Mouse (Mus musculus) Patski (cell line): ENCODE results near the gene Atp1b2. TPM values are rescaled to one million over a fixed set of nuclear protein-coding genes. Genes with fewer than 3 reads are reported as not detected.

Experiments used
- ATAC-seq: fragments of 100-300 bp; one replicate; pipeline ENCODE4 v1.8.0; 2021
- CTCF ChIA-PET: fragments of 350-600 bp; sonication (Branson Sonifier 250); formaldehyde crosslinking; loops from one replicate; lab custom pipeline; 2022; ENCODE audit warnings: inconsistent platforms; lab: Charles Lee
- POLR2A ChIA-PET: fragments of 350-600 bp; sonication (Branson Sonifier 250); formaldehyde crosslinking; loops from one replicate; lab custom pipeline; 2022; ENCODE audit warnings: antibody characterized with exemption, inconsistent platforms; lab: Charles Lee
- DNase-seq: peaks from one replicate; pipeline ENCODE4 v3.0.0-alpha.2; 2011; ENCODE audit warnings: low read depth, low spot score
- H3K27me3 ChIP-seq: fragments of 371-371 bp; one replicate; pipeline ENCODE4 v1.5.1; 2021
- CTCF ChIP-seq: fragments of 100-300 bp; IDR thresholded peaks from one replicate; pipeline ENCODE4 v1.5.1; 2021
- in situ Hi-C: fragments of 300-500 bp; cut with MboI; formaldehyde crosslinking; loops from 3 replicates; pipeline ENCODE4 v1.11.1; 2018; ENCODE audit warnings: low pct_unique_long_range_greater_than_20kb, mixed read lengths
- polyA plus RNA-seq: library from polyadenylated mRNA; unstranded; gene quantifications from one replicate; pipeline ENCODE4 v1.2.3, GENCODE M21; 2021

Atp1b2 gene
- polyA plus RNA-seq, 1 experiment from 2014 or later, result 0.80 TPM

DNA sequence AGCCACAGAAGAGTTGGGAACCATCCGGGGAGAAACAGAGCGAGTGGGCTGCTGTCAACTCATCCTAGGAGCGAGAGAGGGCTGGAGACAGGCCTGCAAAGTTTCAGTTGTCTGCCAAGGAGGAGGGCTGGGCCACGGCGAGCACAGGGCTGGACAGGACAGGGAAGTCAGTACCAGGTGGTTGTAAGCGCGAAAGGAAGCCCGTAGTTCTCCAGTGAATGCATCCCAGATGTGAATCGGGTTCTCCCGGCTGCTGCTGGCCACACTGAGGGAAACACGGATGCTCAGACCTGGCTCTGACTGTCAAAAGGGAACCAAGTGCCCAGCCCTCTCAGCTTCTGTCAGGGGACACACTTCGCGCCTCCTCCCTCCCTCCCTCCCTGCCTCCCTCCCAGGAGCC lies 42.4 kb downstream of the Atp1b2 start:
- POLR2A ChIA-PET, result no interaction called here
- no peaks in the 10 kb centered on the region for H3K27me3 ChIP-seq
- TF ChIP-seq CTCF, result no peak
- ATAC-seq, result no peak
- CTCF ChIA-PET, result no interaction called here
- in situ Hi-C loops, result no loop called here
- DNase-seq, result no peak

DNA sequence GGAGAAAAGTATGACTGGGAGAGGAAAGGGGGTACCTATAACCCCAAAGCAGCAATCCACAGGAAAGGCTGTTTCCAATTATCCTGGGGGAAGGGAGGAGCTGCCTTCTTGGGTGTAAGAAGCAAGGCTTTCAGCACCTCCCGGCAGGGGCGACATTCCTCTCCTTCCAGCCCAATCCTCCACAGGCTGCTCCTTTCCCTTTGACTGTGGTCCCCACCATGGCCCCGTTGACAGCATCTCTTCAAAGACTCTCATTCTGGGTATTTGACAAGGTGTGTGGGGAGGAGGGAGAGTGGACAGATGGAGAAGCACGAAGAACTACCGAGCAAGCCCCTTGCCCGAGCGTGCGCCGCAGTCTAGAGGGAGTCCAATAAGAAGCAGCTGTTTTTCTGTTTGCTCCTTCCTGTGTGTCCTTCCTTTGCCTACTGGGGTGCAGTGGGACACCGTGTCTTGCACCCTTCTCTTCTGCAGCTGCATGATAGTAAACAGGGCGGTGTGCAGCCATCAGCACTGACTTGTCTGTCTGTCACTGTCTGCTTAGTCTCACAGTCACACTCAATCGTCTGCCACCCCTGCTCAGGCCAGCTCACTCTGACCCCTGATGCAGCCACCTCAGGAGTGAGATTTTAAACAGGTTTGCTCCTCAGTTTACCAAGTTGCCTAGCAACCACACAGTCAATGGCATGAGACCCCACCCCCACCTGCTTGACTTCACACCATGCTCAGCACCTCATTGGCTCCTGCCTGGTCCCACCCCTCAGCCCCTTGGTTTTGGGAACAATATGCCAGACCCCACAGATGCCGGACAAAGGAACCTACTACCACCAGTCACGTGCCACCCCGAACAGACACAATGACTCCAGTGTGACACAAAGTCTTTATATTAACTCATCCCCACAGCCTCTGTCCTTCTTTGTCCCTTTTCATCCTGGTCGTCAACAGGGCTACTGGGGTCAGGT lies 44.6 kb downstream of the Atp1b2 start:
- TF ChIP-seq CTCF, result no peak
- in situ Hi-C loops, result no loop called here
- ATAC-seq, result no peak
- H3K27me3 ChIP-seq, result no peaks in the 10 kb centered on the region
- ChIA-PET POLR2A (interaction anchor here (0.6 kb wide), 1 partner anchor 22 kb away, joined by 4 read pairs; no protein-coding TSS in a partner anchor), CTCF (interaction anchor here (1.2 kb wide), 1 partner anchor 14 kb away, joined by 3 read pairs; no protein-coding TSS in a partner anchor)
- no peak for DNase-seq

DNA sequence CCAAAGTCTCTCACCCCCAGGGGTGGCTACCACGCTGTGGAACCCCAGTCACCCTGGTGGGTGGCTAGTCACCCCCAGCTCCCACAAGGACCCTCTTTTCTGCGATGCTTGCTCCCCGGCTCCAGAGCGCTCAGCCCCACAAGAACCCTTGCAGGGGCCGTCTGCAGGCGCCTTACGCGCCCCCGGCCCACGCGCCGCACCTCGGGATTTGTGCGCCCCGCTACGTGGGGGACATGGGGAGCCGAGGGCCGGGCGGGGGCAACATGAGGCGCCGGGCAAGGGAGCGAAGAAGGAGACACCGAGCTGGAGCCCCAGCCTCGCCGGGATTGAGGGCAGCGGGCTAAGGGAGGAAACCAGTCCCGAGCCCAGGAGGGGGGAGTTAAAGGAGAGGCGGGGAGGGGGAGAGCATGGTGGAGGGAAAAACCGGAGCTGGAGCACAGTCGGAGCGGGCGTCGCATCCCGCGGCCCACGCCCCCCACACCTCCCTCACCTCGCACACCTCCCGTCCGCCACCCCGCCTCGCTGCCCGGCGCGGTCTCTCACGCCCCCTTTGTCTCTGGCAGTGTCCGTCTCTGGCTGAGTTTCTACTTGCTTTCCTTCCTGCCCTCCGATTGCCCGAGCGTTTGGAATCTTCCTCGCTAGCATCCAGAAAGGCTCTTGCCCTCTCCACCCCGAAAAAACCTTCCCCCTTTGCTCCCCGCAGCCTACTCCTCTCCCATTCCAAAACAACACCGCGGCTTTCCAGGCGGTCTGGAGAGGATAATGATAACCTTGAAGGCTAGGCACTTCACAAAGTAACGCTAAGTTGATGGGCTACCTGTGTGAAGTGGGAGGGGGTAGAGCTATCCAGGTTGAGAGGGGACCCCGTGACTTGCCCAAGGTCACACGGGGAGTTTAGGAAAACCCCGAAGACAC lies 45.6 kb downstream of the Atp1b2 start, which contains the start of gene Efnb3:
Gene Efnb3 (minus strand): TSS at position 355 of the 915 bp plus-strand sequence.
- POLR2A ChIA-PET, result no interaction called here
- DNase-seq, result no peak
- CTCF ChIA-PET, result interaction anchor here (1.2 kb wide), 1 partner anchor 13 kb away, joined by 3 read pairs; no protein-coding TSS in a partner anchor
- no peak for ATAC-seq
- in situ Hi-C loops, result no loop called here
- no peaks in the 10 kb centered on the region for H3K27me3 ChIP-seq
- TF ChIP-seq CTCF, result no peak

DNA sequence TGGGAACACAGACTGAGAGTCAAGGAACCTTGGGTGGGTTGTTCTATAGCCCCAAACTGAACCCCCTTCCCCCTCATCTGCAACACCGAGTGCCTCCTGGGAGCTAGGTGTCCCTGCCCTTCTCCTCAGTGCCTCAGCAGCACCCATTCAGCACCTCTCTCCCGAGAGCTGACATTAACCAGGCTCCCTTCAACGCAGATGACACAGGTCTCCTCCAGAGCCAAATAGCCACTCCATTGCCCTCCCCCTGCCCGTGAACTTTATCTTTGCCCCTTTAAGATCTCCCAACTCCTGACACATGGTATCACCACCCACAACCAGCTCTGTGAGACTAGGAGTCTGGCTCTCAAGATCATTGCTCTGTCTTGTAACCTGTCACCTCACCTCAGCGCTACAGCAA lies 46.6 kb downstream of the Atp1b2 start:
- H3K27me3 ChIP-seq, result no peaks in the 10 kb centered on the region
- TF ChIP-seq CTCF, result no peak
- in situ Hi-C loops, result no loop called here
- DNase-seq (no peak), ATAC-seq (no peak)
- CTCF ChIA-PET, result interaction anchor here (0.7 kb wide), 1 partner anchor 12 kb away, joined by 3 read pairs; no protein-coding TSS in a partner anchor
- POLR2A ChIA-PET, result no interaction called here

DNA sequence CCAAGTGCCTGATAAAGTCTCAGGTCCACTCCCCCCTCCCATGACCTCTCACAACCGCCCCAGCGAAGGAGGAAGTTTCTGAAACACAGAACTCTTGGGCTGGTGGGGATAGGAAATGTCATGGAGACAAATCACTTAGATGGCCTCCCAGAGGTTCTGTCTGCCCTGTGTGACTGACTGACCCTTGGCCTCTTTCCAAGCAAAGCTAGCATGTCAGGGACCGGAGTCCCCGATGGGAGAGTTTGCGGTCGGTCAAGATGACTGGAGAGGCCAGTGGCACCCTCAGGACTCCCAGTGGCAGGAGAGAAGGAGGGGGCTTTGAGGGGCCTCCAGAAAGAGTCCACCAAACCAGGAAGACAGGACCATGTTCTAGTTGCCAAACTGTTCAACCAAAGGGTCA lies 47.0 kb downstream of the Atp1b2 start:
- ChIA-PET POLR2A (no interaction called here), CTCF (interaction anchor here (0.7 kb wide), 1 partner anchor 11 kb away, joined by 3 read pairs; no protein-coding TSS in a partner anchor)
- H3K27me3 ChIP-seq, result no peaks in the 10 kb centered on the region
- no peak for TF ChIP-seq CTCF
- no peak for DNase-seq
- ATAC-seq, result no peak
- in situ Hi-C loops, result no loop called here

DNA sequence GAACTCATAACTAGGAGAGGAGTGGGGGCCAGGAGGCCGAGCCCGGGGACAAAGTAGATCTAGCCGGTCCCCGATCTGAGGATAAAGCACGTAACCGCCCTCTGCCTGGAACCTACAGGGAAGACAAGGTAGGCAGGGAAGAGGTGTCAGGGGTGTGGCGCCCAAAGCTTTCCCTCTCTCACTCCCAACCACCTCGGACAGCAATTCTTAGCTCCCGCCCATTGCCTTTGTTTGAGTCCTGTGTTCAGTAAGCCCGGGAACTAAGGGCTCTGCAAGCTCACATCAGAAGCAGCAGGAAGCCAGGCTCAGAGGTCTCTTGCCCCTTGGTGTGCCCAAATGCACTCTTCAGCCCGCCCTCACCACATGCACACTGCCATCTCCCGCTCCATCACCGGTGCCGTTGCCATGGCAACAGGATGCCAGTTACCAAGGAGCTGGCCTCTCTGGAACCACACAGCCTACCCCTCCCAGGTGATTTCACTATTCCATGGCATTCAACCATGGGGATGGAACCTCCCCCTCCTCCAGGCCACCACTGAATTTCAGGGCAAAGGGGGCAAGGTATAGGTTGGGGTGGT lies 48.3 kb downstream of the Atp1b2 start:
- ChIA-PET POLR2A (no interaction called here), CTCF (interaction anchor here (0.7 kb wide), 1 partner anchor 10 kb away, joined by 4 read pairs; no protein-coding TSS in a partner anchor)
- no peaks in the 10 kb centered on the region for H3K27me3 ChIP-seq
- ATAC-seq (no peak), DNase-seq (no peak)
- TF ChIP-seq CTCF, result no peak
- in situ Hi-C loops, result no loop called here

DNA sequence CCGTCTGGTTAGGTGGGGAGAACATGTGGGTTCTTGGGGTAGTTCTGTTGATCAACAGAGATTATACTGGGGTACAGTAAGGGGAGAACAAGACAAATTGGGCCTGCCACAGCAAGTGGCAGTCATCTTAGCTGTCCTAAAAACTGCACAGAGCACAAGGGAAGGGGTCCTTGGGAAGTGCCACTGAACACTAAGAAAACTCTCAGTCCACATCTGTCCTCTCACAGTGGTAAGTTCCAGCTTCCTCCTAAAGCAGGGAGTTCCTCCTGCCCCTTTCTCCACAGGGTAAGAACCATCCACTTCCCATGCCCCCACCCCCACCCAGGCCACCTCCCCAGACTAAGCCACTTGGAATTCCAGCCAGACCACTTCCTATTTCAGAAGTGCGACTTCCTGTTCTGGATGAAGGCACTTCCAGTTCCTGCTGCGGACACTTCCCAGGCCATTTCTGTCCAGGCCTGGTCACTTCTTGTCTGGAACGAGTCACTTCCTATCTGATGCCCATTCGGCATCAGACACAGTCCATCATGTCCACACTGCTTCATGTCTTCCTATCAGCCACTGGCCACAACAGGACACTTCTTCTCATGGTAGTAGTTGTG lies 51.1 kb downstream of the Atp1b2 start:
- ATAC-seq, result no peak
- no peaks in the 10 kb centered on the region for H3K27me3 ChIP-seq
- in situ Hi-C loops, result no loop called here
- TF ChIP-seq CTCF, result no peak
- CTCF ChIA-PET, result no interaction called here
- POLR2A ChIA-PET, result no interaction called here
- no peak for DNase-seq

DNA sequence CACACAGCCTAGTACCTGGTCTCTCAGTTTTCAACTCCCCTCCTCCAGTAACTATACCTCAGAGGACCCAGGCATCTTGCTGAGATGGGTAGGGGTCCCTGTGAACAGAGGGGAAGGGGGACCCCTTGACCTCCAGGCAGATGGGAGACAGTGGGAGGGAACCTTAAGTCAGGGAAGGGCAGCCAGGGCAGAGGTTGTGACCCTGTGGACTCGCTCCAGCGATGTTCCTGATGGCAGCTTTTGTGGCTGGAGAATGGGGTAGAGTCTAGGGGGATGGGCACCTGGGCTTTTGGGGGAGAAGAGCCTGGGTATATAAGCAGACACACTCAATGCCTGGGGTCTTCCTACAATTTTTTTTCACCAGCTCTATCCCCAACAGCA lies 52.4 kb downstream of the Atp1b2 start:
- ChIA-PET POLR2A (no interaction called here), CTCF (no interaction called here)
- no peak for TF ChIP-seq CTCF
- no peaks in the 10 kb centered on the region for H3K27me3 ChIP-seq
- in situ Hi-C loops, result no loop called here
- DNase-seq (no peak), ATAC-seq (no peak)

DNA sequence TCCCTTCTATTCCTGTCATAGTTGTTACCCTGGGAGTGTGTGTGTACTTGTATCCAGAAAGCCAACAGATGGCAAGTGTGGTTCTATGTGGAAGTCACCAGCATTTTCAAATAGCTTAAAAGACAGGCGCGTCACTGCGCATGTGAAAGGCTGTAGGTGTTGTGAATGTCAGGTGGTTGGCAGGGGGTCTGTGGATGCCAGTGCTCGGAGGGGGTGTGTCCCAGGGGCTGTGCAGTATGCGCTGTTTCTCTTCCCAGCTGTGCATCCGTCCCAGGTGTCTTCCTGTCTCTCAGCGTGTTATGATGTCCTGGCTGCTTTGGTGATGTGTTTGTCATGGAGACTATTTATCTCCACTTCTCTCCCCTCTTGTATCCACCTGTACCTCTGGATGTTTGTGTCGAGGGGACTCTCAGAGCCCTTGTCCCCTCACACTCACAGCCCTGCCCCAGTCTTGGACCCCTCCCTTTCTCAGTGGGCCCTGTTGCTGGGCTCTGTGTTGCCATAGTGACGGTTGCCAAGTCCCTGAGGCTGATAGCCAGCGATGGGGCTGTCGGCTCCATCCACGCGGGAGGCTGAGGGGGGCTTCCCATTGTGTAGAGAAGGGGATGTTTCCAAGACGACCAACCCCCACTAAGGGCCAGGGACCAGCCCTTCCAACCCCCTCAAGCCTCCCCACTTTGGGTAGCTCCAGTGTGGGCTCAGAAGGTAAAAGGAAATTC lies 53.0 kb downstream of the Atp1b2 start:
- ChIA-PET CTCF (no interaction called here), POLR2A (no interaction called here)
- ATAC-seq, result no peak
- TF ChIP-seq CTCF, result no peak
- no peaks in the 10 kb centered on the region for H3K27me3 ChIP-seq
- DNase-seq, result no peak
- in situ Hi-C loops, result no loop called here
